Mouse (Mus musculus) embryo, embryonic 10 days (tissue): Measurements from ENCODE around the gene Ltf.

ENCODE experiments used
- DNase-seq: peaks from one replicate; pipeline ENCODE4 v3.0.0-alpha.2; 2015; ENCODE audit warnings: low spot score

The Ltf gene

GRCm38 (mm10) chr9:111087960-111088359, 68.9 kb downstream of the Ltf start:
- no peak for DNase-seq

- DNase-seq: no peak
These were observed 69.8 kb downstream of the Ltf start for GRCm38 (mm10) chr9:111088886-111089285.
